Mouse (Mus musculus): Measurements from ENCODE around the gene Poc1a. TPM values are rescaled to one million over a fixed set of nuclear protein-coding genes. Genes with fewer than 3 reads are reported as not detected.

Gene Poc1a
- polyA plus RNA-seq, 1 experiment: 72.2 TPM

DNA sequence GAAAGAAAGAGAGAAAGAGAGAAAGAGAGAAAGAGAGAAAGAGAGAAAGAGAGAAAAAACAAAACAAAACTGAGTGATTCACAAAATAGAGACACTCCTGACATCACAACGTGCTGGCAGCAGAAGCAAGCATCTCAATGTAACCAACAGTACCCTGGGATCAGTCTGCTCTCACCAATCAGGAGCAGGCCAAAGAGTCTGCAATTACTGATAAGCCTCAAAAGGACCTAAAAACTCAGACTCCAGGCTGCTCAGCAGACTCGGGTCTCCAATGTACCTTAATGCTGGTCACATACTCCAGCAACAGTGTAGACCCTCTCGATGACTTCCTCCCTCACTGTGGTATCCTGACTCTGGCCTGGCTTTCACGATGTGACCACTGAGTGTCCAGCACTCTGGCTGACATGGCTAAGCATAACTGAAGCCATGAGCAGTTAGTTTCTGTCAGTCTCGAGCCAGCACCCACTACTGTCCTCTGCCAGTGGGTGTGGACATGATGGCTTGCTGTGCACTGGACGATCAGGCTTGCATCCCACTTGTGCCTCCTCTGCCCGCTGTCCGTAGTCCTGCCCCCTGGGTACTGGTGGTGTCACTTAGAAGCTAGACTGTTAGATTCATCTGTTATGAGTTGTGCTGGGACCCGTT is 117.9 kb downstream of the Poc1a start:
- TF ChIP-seq CTCF (IDR thresholded peaks at IDR 0.05; ENCODE audit: control insufficient read depth, insufficient read depth, insufficient replicate concordance, low read depth, low read length) (no peak), POLR2A (IDR thresholded peaks at IDR 0.05; ENCODE audit: control insufficient read depth, low read depth, low read length) (no peak)
- Histone ChIP-seq H3K4me3 (ENCODE audit: control insufficient read depth, low read depth, low read length) (no peak overlapping the region), H3K27me3 (ENCODE audit: control insufficient read depth, insufficient read depth, low read length) (no peaks in the 10 kb centered on the region), H3K36me3 (ENCODE audit: control insufficient read depth, insufficient read depth, low read length) (no peaks in the 10 kb centered on the region), H3K27ac (ENCODE audit: control insufficient read depth, insufficient read depth, low read depth, low read length) (no peak overlapping the region), H3K4me1 (ENCODE audit: control insufficient read depth, insufficient read depth, low read length) (no peaks in the 10 kb centered on the region)

- H3K4me3 ChIP-seq (ENCODE audit: control insufficient read depth, low read depth, low read length): no peak overlapping the region
- no peaks in the 10 kb centered on the region for H3K27me3 ChIP-seq (ENCODE audit: control insufficient read depth, insufficient read depth, low read length)
- no peaks in the 10 kb centered on the region for H3K36me3 ChIP-seq (ENCODE audit: control insufficient read depth, insufficient read depth, low read length)
- no peak overlapping the region for H3K27ac ChIP-seq (ENCODE audit: control insufficient read depth, insufficient read depth, low read depth, low read length)
- no peak for TF ChIP-seq CTCF (IDR thresholded peaks at IDR 0.05; ENCODE audit: control insufficient read depth, insufficient read depth, insufficient replicate concordance, low read depth, low read length)
- TF ChIP-seq POLR2A (IDR thresholded peaks at IDR 0.05; ENCODE audit: control insufficient read depth, low read depth, low read length): no peak
- H3K4me1 ChIP-seq (ENCODE audit: control insufficient read depth, insufficient read depth, low read length): no peaks in the 10 kb centered on the region
These were observed 118.9 kb downstream of the Poc1a start for GRCm38 (mm10) chr9:106399808-106400207.

Other genes starting within 250 kb of the Poc1a start
- 17.3 and 20.2 TPM in 2 replicates for gene Col6a4, start 184.3 kb upstream of the Poc1a start, polyA plus RNA-seq (2012; rRNA removed)
- gene Glyctk, start 122.9 kb upstream of the Poc1a start, polyA plus RNA-seq (2012; rRNA removed): 16.2 and 17.6 TPM in 2 replicates
- 21.3 and 25.2 TPM in 2 replicates for gene Wdr82, start 110.1 kb upstream of the Poc1a start, polyA plus RNA-seq (2012; rRNA removed)
- gene Ppm1m, start 81.3 kb upstream of the Poc1a start, polyA plus RNA-seq (2012; rRNA removed): 31.3 and 40.6 TPM in 2 replicates
- gene Twf2, start 78.0 kb upstream of the Poc1a start, polyA plus RNA-seq (2012; rRNA removed): 12.1 and 13.5 TPM in 2 replicates
- 2.6 and 2.7 TPM in 2 replicates for gene Tlr9, start 58.5 kb upstream of the Poc1a start, polyA plus RNA-seq (2012; rRNA removed)
- gene Alas1, start 32.4 kb upstream of the Poc1a start, polyA plus RNA-seq (2012; rRNA removed): 123 and 139 TPM in 2 replicates
- gene Dusp7, start 87.6 kb downstream of the Poc1a start, polyA plus RNA-seq (2012; rRNA removed): 3.1 and 3.3 TPM in 2 replicates
- 357 and 448 TPM in 2 replicates for gene Rpl29, start 148.4 kb downstream of the Poc1a start, polyA plus RNA-seq (2012; rRNA removed)
- gene Acy1, start 157.3 kb downstream of the Poc1a start, polyA plus RNA-seq (2012; rRNA removed): 1.9 and 2.0 TPM in 2 replicates
- gene Abhd14b, start 166.4 kb downstream of the Poc1a start, polyA plus RNA-seq (2012; rRNA removed): 12.9 and 14.0 TPM in 2 replicates
- 197 and 198 TPM in 2 replicates for gene Abhd14a, start 166.6 kb downstream of the Poc1a start, polyA plus RNA-seq (2012; rRNA removed)
- 65.7 and 78.3 TPM in 2 replicates for gene Pcbp4, start 172.2 kb downstream of the Poc1a start, polyA plus RNA-seq (2012; rRNA removed)
- gene Gpr62, start 184.9 kb downstream of the Poc1a start, polyA plus RNA-seq (2012; rRNA removed): 22.5 and 24.9 TPM in 2 replicates
- 20.0 and 20.9 TPM in 2 replicates for gene Rrp9, start 194.9 kb downstream of the Poc1a start, polyA plus RNA-seq (2012; rRNA removed)
- 2.9 and 5.2 TPM in 2 replicates for gene Parp3, start 195.9 kb downstream of the Poc1a start, polyA plus RNA-seq (2012; rRNA removed)
- 649 and 752 TPM in 2 replicates for gene Iqcf1, start 218.9 kb downstream of the Poc1a start, polyA plus RNA-seq (2012; rRNA removed)
- gene Iqcf5, start 233.5 kb downstream of the Poc1a start, polyA plus RNA-seq (2012; rRNA removed): 501 and 546 TPM in 2 replicates